Mouse (Mus musculus) CD4-positive helper T cell, adult 2 months (primary cell): ENCODE data around the gene Ddx46.
"Not testable (repeated sequence)": the region's sequence is repeated elsewhere in the genome, so short reads cannot be mapped to it uniquely, and the experiment has no call there.

Experiments
- DNase-seq: peaks from one replicate; pipeline ENCODE4 v3.0.0-alpha.2; 2012; ENCODE audit warnings: low read depth, missing footprints, low spot score

Gene Ddx46

DNA sequence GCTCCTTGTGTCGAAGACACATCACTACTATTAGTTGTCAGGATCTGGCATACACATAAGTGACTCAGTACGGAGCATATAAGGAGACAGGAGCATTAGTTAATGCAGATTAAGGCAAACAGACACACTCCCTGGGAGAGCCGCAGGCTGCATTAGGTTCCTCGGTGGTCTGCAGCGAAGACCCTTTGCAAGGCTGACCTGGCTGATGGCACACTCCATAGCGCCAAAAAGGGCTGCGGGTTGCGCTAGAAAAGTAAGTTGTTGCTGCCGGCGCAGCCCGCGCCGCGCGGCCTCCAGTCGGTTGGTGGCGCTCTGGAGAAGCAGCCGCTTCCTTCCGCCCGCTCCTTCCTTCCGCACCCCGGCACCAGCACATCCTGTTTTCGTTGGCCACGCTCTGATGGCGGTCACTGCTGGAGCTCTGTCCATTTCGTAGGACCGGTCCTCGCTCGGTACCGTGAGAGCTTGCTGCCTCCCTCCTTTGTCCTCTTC, at the start of gene Ddx46:
Ddx46 (plus strand) TSS at position 389 of the 489 bp plus-strand sequence.
- DNase-seq: peak; percentile 94

GRCm38 (mm10) chr13:55591961-55592490, 42.8 kb upstream of the Ddx46 start:
- no peak for DNase-seq

DNA sequence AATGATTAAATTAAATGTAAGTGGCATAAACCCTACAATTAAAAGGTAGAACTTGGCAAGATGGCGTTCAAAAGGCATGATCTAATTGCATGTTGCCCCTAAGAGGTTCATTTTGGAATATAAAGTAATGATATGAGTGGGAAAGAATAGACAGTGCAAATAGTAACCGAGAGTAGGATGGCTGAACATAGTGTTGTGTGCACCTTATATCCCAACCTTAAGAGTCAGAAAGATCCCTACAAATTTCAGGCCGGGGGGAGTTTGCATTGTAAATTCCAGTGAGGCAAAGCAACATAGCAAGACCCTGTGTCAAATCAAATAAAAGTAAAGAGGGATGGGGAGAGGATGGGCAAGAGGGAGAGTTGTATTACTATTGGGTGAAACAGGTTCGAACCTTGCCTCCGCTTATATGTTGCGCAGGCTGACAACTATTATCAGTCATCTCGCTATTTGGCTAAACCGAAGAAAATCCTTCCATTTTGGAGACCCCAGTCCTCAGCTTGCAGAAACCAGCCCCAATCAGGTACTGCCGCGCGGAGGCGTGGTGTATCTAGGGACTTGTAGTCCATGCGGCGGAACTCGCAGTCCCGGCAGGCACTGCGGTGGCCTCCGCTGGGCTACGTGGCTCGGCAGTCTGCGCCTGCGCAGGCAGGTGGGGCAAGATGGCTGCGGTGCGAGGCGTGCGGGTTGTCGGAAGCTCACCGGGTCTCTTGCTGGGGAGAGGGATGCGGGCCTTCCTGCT, 42.1 kb upstream of the Ddx46 start:
- peak; percentile 98 for DNase-seq

GRCm38 (mm10) chr13:55593254-55593747, 41.5 kb upstream of the Ddx46 start:
- DNase-seq: no peak

GRCm38 (mm10) chr13:55595375-55595774, 39.5 kb upstream of the Ddx46 start:
- DNase-seq: no peak

DNA sequence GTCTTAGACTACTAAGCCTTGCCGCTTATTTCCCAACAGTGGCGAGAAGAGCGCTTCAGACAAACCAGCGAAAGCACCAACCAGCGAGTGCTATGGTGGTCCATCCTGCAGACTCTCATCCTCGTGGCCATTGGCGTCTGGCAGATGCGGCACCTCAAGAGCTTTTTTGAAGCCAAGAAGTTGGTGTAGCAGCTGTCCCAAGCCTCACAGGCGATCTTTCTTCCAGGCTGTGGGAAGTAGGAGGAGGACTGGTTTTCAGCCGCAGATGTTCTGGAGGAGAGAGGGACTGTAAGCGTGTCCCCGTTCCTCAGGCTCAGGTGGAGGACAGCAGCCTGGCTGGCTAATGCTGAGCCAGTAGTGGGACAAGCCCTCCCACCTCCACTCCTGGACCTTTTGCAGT, 38.0 kb upstream of the Ddx46 start:
- DNase-seq: no peak

DNA sequence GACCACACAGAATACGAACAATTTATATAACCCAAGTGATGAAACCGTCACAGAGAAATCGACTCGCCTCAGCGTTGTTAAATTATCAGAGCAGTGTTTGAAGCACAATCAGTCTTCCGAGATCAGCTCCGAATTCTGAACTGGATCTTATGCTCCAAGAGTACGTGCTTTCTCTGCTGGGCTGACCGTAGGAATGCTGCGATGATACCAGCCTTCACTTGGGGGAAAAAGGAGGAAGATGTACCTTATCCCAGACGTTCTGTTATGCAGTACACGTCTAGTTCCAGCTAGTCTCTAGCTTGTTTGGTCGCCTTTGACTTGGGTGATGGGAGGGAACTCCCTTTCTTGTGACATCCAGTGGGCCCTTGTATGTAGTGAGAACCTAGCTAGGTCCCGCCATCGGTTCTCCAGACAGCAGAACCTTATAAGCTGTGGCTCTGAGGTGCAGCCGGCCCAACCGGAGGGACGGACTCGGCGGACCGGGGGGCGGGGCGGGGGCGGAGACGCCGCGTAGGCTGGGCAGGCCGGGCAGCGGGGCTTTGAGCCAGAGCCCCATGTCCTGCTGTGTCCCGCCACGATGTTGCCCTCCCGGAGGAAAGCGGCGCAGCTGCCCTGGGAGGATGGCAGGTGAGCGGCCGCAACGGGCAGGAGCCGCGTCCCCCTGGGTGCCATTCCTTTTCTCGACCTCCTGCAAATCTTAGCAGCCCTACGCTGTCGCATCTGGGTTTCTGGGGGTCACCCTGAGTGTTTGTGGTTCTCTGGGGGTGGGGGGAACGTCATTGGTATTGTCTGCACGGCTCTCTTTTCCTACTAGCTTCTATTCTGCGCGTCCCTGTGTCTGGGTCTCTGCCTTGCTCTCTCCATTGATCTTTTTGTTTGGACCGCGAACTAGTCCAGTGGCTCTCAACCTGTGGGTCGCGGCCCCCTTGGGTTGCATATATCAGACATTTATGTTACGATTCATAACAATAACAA, 35.0 kb upstream of the Ddx46 start, which contains the start of gene B4galt7:
B4galt7 (plus strand) TSS at position 331 of the 975 bp plus-strand sequence.
- peak; percentile 79 for DNase-seq

DNA sequence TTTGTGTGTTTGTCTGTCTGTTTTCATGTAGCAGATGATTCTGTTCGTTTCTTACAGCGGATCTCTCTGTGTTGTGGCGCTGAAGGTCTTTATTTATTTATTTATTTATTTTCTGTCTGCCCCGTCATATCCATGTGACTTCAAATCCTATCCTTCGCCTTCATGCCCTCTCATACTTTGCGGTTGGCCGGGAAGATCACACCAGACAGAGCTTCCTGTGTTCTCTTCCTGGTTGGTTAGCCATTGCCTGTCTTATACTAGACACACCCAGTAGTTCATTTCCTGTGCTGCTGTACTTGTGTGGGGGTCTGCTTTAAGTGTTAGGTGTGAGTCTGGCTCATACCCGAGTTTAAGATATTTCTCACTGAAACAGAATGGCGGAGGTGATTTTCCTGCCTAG, 34.2 kb upstream of the Ddx46 start:
- peak; percentile 80 for DNase-seq

DNA sequence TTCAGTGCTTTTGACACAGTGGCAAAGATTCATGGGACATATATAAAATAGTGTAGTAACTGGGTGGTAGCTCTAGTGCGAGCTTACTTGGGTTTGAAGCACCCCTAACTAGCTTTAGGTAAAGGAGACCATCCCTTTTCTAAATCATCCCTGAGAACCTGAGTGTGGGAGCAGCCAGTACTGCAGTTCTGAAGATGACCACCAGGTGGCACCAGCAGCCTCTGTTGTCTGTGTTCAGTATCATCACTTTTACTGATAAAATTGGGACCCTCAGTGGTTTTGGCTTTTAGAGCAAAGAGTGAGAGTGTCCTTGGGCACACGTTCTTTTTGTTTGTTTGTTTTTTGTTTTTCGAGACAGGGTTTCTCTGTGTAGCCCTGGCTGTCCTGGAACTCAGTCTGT, 33.2 kb upstream of the Ddx46 start:
- peak; percentile 76 for DNase-seq

DNA sequence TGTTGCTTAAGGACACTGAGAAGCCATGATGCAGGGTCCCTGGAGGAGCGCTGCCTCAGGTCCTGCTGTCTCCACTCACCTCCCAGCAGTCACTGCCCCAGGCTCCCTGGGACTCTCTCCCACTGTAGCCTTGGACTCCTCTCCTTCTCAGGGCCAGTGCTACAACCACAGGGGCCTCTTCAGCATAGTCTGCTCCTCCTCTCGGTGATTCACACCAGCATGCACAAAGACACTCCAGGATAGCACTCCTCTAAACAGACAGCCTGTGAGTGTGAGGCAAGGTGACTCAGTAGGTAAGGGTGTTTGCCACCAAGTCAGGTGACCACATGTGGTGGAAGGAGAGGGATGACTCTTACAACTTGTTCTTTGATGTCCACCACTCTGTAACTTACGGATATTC, 30.2 kb upstream of the Ddx46 start:
- no peak for DNase-seq

GRCm38 (mm10) chr13:55606899-55607623, 27.8 kb upstream of the Ddx46 start:
- no peak for DNase-seq

GRCm38 (mm10) chr13:55607624-55608006, 27.2 kb upstream of the Ddx46 start:
- no peak for DNase-seq

DNA sequence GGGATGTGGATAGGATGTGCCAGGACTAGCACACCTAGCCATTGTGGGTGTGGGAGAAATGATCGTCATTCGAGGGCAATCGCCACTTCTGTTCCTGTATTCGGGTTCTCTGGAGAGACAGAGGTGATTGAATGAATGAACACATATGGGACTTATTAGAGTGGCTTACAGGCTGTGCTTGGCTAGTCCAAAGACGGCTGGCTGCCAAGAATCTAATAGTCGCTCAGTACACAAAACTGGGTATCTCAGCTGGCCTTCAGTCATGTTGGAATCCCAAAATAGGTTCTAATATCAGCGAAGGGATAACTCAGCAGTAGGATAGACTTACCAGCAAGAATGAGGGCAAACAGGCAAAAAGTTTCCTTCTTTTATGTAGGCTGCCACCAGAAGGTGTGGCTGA, 22.8 kb upstream of the Ddx46 start:
- no peak for DNase-seq

- no peak for DNase-seq
These were observed 21.4 kb upstream of the Ddx46 start for GRCm38 (mm10) chr13:55613471-55613870.

GRCm38 (mm10) chr13:55619328-55619727, 15.5 kb upstream of the Ddx46 start:
- DNase-seq: no peak

DNA sequence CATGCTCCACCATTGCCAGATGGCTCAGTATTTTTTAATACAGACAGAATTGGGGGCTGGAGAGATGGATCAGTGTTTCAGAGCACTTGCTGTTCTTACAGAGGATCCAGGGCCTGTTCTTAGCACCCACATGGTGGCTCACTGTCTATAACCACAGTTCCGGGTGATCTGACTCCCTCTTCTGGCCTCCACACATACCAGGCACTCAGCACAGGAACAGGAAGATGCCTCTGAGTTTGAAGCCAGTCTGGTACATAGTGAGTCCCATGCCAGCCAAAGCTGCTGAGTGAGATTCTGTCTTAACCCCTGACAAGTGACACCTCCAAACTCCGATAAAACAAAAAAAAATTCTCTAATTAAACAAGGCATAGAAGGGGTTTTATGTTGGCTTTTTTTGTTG, 14.6 kb upstream of the Ddx46 start:
- DNase-seq: no peak

DNA sequence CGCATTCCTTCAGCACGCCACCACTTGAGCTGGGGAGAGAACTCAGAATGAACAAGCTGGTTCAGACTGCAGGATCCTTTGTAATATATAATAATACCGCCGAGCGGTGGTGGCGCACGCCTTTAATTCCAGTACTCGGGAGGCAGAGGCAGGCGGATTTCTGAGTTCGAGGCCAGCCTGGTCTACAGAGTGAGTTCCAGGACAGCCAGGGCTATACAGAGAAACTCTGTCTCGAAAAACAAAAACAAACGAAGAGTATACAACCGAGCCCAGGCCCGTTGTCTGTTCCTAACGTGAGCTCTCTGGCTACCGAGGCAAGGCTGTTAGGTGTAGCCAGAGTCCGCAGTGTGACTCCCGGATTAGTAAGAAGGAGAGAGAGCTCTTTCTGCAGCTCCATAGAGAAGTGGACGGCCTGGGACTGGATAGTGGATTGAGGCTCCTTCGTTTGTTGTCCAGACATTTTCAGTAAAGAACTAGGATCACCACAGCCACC, 12.6 kb upstream of the Ddx46 start:
- not testable (repeated sequence) for DNase-seq

- peak; percentile 93 for DNase-seq
These were observed 11.9 kb upstream of the Ddx46 start, which contains the start of gene Caml for GRCm38 (mm10) chr13:55622649-55623541. Caml (plus strand) TSS chr13:55623005.

DNA sequence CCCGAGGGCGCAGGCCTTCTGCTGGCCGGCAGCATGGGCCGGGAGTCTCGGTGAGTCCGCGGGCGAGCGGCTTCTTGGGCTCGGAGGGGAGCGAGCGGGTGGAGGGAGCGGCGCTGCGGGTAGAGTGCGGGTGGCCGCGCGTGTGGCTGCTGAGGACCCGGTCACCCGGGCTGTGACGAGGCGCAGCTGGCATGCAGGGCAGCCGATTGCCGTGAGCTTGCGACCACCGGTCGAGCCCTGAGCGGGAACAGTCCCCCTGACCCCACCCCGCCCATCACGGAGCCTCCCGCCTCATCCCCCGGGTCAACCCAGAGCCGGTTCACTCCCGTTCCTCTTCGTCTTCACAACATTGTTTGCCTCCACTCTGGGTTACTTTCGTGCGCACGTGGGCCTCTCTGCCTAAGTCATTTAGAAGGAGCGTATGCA, 332 bp downstream of the Ddx46 start:
- DNase-seq: no peak
